Mouse (Mus musculus) adrenal gland, postnatal 14 days (tissue): Measurements from ENCODE around the gene Il1rn. TPM values are rescaled to one million over a fixed set of nuclear protein-coding genes. Genes with fewer than 3 reads are reported as not detected.

Experiments
- DNase-seq: peaks from one replicate; pipeline ENCODE4 v3.0.0; 2021; ENCODE audit warnings: mixed read lengths
- total RNA-seq: library from RNA; stranded (reverse); gene quantifications from 2 replicates; pipeline ENCODE4 v1.2.3, GENCODE M21; 2021

Gene Il1rn
- total RNA-seq, 1 experiment from 2014 or later, result 1.0 TPM

GRCm38 (mm10) chr2:24382456-24383230 is 46.0 kb downstream of the Il1rn start:
- no peak for DNase-seq

- DNase-seq, result no peak
Observed at GRCm38 (mm10) chr2:24383636-24384035, 47.0 kb downstream of the Il1rn start.

- DNase-seq, result no peak
Observed at GRCm38 (mm10) chr2:24384393-24384792, 47.7 kb downstream of the Il1rn start.

- peak; percentile 36 for DNase-seq
Observed at GRCm38 (mm10) chr2:24385111-24385961, 48.7 kb downstream of the Il1rn start.

GRCm38 (mm10) chr2:24386158-24386963 is 49.7 kb downstream of the Il1rn start:
- peak; percentile 37 for DNase-seq

- no peak for DNase-seq
Observed at GRCm38 (mm10) chr2:24386964-24387320, 50.3 kb downstream of the Il1rn start.

- no peak for DNase-seq
Observed at GRCm38 (mm10) chr2:24387361-24388283, 51.0 kb downstream of the Il1rn start.

- no peak for DNase-seq
Observed at GRCm38 (mm10) chr2:24393251-24393650, 56.6 kb downstream of the Il1rn start.

GRCm38 (mm10) chr2:24397115-24397514 is 60.5 kb downstream of the Il1rn start:
- DNase-seq, result no peak

GRCm38 (mm10) chr2:24400711-24401110 is 64.1 kb downstream of the Il1rn start:
- DNase-seq, result no peak

Other genes with a start within 250 kb of the Il1rn start
- not detected in 2 replicates for gene Tbpl2, start 240.3 kb upstream of the Il1rn start, total RNA-seq
- not detected in 2 replicates for gene Il1f8, start 183.7 kb upstream of the Il1rn start, total RNA-seq
- gene Il1f9, start 150.4 kb upstream of the Il1rn start, total RNA-seq, result 0.26 TPM in 1 of 2 replicates, not detected in the other
- gene Il1f6, start 121.4 kb upstream of the Il1rn start, total RNA-seq, result not detected in 2 replicates
- gene Il1f5, start 59.9 kb upstream of the Il1rn start, total RNA-seq, result not detected in 2 replicates
- gene Il1f10, start 45.7 kb upstream of the Il1rn start, total RNA-seq, result not detected in 2 replicates
- gene Psd4, start 30.7 kb downstream of the Il1rn start, total RNA-seq, result 3.7 and 7.9 TPM in 2 replicates
- not detected in 2 replicates for gene Pax8, start 138.7 kb downstream of the Il1rn start, total RNA-seq